Mouse (Mus musculus) CH12.LX (cell line): Measurements from ENCODE around the gene Cldn9. TPM values are rescaled to one million over a fixed set of nuclear protein-coding genes. Genes with fewer than 3 reads are reported as not detected.
A peak's percentile ranks its signal among the peaks of the same experiment; 100 is the strongest.

Experiments used
- DNase-seq: peaks from one replicate; pipeline ENCODE4 v3.0.0-alpha.2; 2013; ENCODE audit errors: extremely low read depth
- H3K27ac ChIP-seq: 2 replicates; pipeline ENCODE4 v1.5.1; 2012; ENCODE audit warnings: low read depth, mild to moderate bottlenecking, control low read depth, moderate library complexity; ENCODE audit not compliant: insufficient read depth
- H3K27me3 ChIP-seq: replicated peaks from 2 replicates; pipeline ENCODE3; 2012; ENCODE audit warnings: inconsistent platforms
- H3K36me3 ChIP-seq, 2 experiments: replicated peaks in 1 of 2; 2 replicates each; pipeline versions ENCODE3 to v1.6.1; 2012; ENCODE audit warnings: inconsistent platforms in 1 of 2, low read length in 1 of 2, mild to moderate bottlenecking in 1 of 2, mixed read lengths in 1 of 2, moderate library complexity in 1 of 2; ENCODE audit not compliant: control insufficient read depth in 1 of 2, insufficient read depth in 1 of 2
- H3K4me1 ChIP-seq, 2 experiments: 2 replicates each; pipeline ENCODE4 v1.6.1; 2012; ENCODE audit warnings: inconsistent platforms in 1 of 2, moderate library complexity in 1 of 2; ENCODE audit not compliant: insufficient read depth in 2 of 2, control insufficient read depth in 1 of 2
- H3K4me2 ChIP-seq: 2 replicates; pipeline ENCODE4 v1.6.1; 2012; ENCODE audit warnings: low read depth, mild to moderate bottlenecking, control low read depth; ENCODE audit not compliant: poor library complexity, insufficient read depth, severe bottlenecking
- H3K4me3 ChIP-seq, 3 experiments: fragments of 150-350 bp in 1 of 3; sonication (generic) in 1 of 3; replicated peaks in 1 of 3; 2 replicates each; pipeline versions ENCODE3 to v1.5.1; 2011 to 2012; ENCODE audit warnings: low read depth in 2 of 3, low read length in 2 of 3, mild to moderate bottlenecking in 2 of 3, moderate library complexity in 2 of 3, control low read depth in 1 of 3, improper control_type of control experiment in 1 of 3, inconsistent platforms in 1 of 3, mixed read lengths in 1 of 3; ENCODE audit not compliant: poor library complexity in 1 of 3
- H3K79me2 ChIP-seq: replicated peaks from 2 replicates; pipeline ENCODE4 v1.6.1; 2012; ENCODE audit warnings: mild to moderate bottlenecking, moderate library complexity; ENCODE audit not compliant: control insufficient read depth, poor library complexity, insufficient read depth, severe bottlenecking; ENCODE audit errors: extremely low read depth
- H3K9ac ChIP-seq: 2 replicates; pipeline ENCODE4 v1.6.1; 2012; ENCODE audit warnings: low read depth, mild to moderate bottlenecking, control low read depth, moderate library complexity; ENCODE audit not compliant: insufficient read depth
- H3K9me3 ChIP-seq: replicated peaks from 2 replicates; pipeline ENCODE3; 2012; ENCODE audit warnings: low read length, inconsistent platforms, mixed read lengths
- BHLHE40 ChIP-seq: IDR thresholded peaks from 2 replicates; pipeline ENCODE4 v1.6.1; 2011; ENCODE audit warnings: mild to moderate bottlenecking, low read depth, low read length, improper control_type of control experiment
- CHD2 ChIP-seq: IDR thresholded peaks from 2 replicates; pipeline ENCODE4 v1.6.1; 2011; ENCODE audit warnings: low read length, improper control_type of control experiment
- E2F4 ChIP-seq: IDR thresholded peaks from 2 replicates; pipeline ENCODE4 v1.6.1; 2011; ENCODE audit warnings: low read depth, low read length, improper control_type of control experiment; ENCODE audit not compliant: insufficient replicate concordance
- ELF1 ChIP-seq: IDR thresholded peaks from 2 replicates; pipeline ENCODE4 v1.6.1; 2014; ENCODE audit warnings: low read depth, mild to moderate bottlenecking, inconsistent platforms, low read length, improper control_type of control experiment
- EP300 ChIP-seq: IDR thresholded peaks from 2 replicates; pipeline ENCODE4 v1.6.1; 2011; ENCODE audit warnings: low read length, improper control_type of control experiment
- IRF4 ChIP-seq: IDR thresholded peaks from 2 replicates; pipeline ENCODE4 v1.6.1; 2014; ENCODE audit warnings: low read depth, mild to moderate bottlenecking, inconsistent platforms, low read length, improper control_type of control experiment
- KAT2A ChIP-seq: IDR thresholded peaks from 2 replicates; pipeline ENCODE4 v1.6.1; 2012; ENCODE audit warnings: low read length, improper control_type of control experiment, inconsistent platforms; ENCODE audit not compliant: insufficient replicate concordance
- MAFK ChIP-seq: IDR thresholded peaks from 2 replicates; pipeline ENCODE4 v1.6.1; 2011; ENCODE audit warnings: low read length, improper control_type of control experiment; ENCODE audit not compliant: insufficient replicate concordance
- MAX ChIP-seq: IDR thresholded peaks from 2 replicates; pipeline ENCODE4 v1.6.1; 2011; ENCODE audit warnings: low read length, improper control_type of control experiment
- MAZ ChIP-seq: IDR thresholded peaks from 2 replicates; pipeline ENCODE4 v1.6.1; 2012; ENCODE audit warnings: low read depth, mild to moderate bottlenecking, inconsistent platforms, low read length, improper control_type of control experiment, moderate library complexity
- MXI1 ChIP-seq: IDR thresholded peaks from 2 replicates; pipeline ENCODE4 v1.6.1; 2011; ENCODE audit warnings: mild to moderate bottlenecking, low read depth, low read length, improper control_type of control experiment
- NELFE ChIP-seq: IDR thresholded peaks from 2 replicates; pipeline ENCODE4 v1.6.1; 2011; ENCODE audit warnings: low read depth, low read length, improper control_type of control experiment
- NRF1 ChIP-seq: IDR thresholded peaks from 2 replicates; pipeline ENCODE4 v1.6.1; 2014; ENCODE audit warnings: low read depth, mild to moderate bottlenecking, inconsistent platforms, low read length, improper control_type of control experiment, moderate library complexity
- POLR2A ChIP-seq: IDR thresholded peaks from 2 replicates; pipeline ENCODE4 v1.6.1; 2011; ENCODE audit warnings: low read depth, mild to moderate bottlenecking, improper control_type of control experiment, low read length
- POLR2AphosphoS2 ChIP-seq: IDR thresholded peaks from 2 replicates; pipeline ENCODE4 v1.6.1; 2011; ENCODE audit warnings: low read depth, low read length, improper control_type of control experiment
- RAD21 ChIP-seq: IDR thresholded peaks from 2 replicates; pipeline ENCODE4 v1.6.1; 2011; ENCODE audit warnings: low read depth, mild to moderate bottlenecking, low read length, improper control_type of control experiment, moderate library complexity
- RCOR1 ChIP-seq: conservative IDR thresholded peaks from 2 replicates; pipeline ENCODE4 v1.6.1; 2012; ENCODE audit warnings: low read depth, mild to moderate bottlenecking, inconsistent platforms, low read length, improper control_type of control experiment
- SIN3A ChIP-seq: IDR thresholded peaks from 2 replicates; pipeline ENCODE4 v1.6.1; 2012; ENCODE audit warnings: low read length, improper control_type of control experiment, inconsistent platforms
- TBP ChIP-seq: conservative IDR thresholded peaks from 2 replicates; pipeline ENCODE4 v1.6.1; 2011; ENCODE audit warnings: low read depth, low read length, improper control_type of control experiment
- TCF12 ChIP-seq: IDR thresholded peaks from 2 replicates; pipeline ENCODE4 v1.6.1; 2014; ENCODE audit warnings: low read depth, mild to moderate bottlenecking, inconsistent platforms, low read length, improper control_type of control experiment
- USF1 ChIP-seq: IDR thresholded peaks from 2 replicates; pipeline ENCODE4 v1.6.1; 2014; ENCODE audit warnings: low read depth, mild to moderate bottlenecking, inconsistent platforms, low read length, improper control_type of control experiment
- USF2 ChIP-seq: conservative IDR thresholded peaks from 2 replicates; pipeline ENCODE4 v1.6.1; 2011; ENCODE audit warnings: low read depth, low read length, improper control_type of control experiment
- ZC3H11A ChIP-seq: IDR thresholded peaks from 2 replicates; pipeline ENCODE4 v1.6.1; 2012; ENCODE audit warnings: low read depth, mild to moderate bottlenecking, inconsistent platforms, low read length, improper control_type of control experiment
- ZKSCAN1 ChIP-seq: IDR thresholded peaks from 2 replicates; pipeline ENCODE4 v1.6.1; 2012; ENCODE audit warnings: low read depth, inconsistent platforms, low read length, improper control_type of control experiment, borderline replicate concordance
- ZMIZ1 ChIP-seq: IDR thresholded peaks from 2 replicates; pipeline ENCODE4 v1.6.1; 2012; ENCODE audit warnings: low read depth, mild to moderate bottlenecking, inconsistent platforms, low read length, improper control_type of control experiment
- dilution Hi-C: fragments of 300-500 bp; cut with MboI; formaldehyde crosslinking; loops from 2 replicates; pipeline ENCODE4 v1.14.3; 2020; ENCODE audit warnings: low sequenced_read_pairs; ENCODE audit not compliant: extremely low pct_unique_long_range_greater_than_20kb, extremely low pct_ligation_motif_present
- in situ Hi-C: fragments of 300-500 bp; cut with MboI; formaldehyde crosslinking; loops from 3 replicates; pipeline ENCODE4 v1.14.3; 2019; ENCODE audit warnings: low sequenced_read_pairs, low pct_ligation_motif_present, low pct_unique_long_range_greater_than_20kb, mixed read lengths
- polyA plus RNA-seq: library from polyadenylated mRNA; unstranded; fragments of >175 nt; gene quantifications from 2 replicates; pipeline ENCODE4 v1.2.1, GENCODE M21; 2012; ENCODE audit warnings: low read depth; ENCODE audit not compliant: insufficient read length
- total RNA-seq, 2 experiments: library from RNA; depleted of rRNA; stranded (reverse); fragments of 300-350 nt in 1 of 2; fragments of >200 nt in 1 of 2; gene quantifications; 2 replicates each; pipeline ENCODE4 v1.2.3; 2012 to 2014

Cldn9 gene
- total and polyA plus RNA-seq, 3 experiments = not detected

- peak; percentile 76 for DNase-seq
Observed at GRCm38 (mm10) chr17:23677236-23677679, 6.6 kb downstream of the Cldn9 start, which contains the start of gene Tnfrsf12a. Gene Tnfrsf12a (minus strand): TSS chr17:23677468.

GRCm38 (mm10) chr17:23676473-23677031 is 7.3 kb downstream of the Cldn9 start:
- Histone ChIP-seq H3K4me1 (peaks cover 17 to 49% of the 10 kb centered on the region in 2 experiments), H3K79me2 (no peaks in the 10 kb centered on the region), H3K27ac (no peak overlapping the region), H3K27me3 (peaks cover 47% of the 10 kb centered on the region), H3K4me2 (peak overlapping the region; percentile 69)
- TF ChIP-seq TBP = no peak
- TF ChIP-seq ZMIZ1 = no peak
- 0 out of 2 replicates have a peak, but pooled peaks have one; percentile 14 for TF ChIP-seq MAZ
- TF ChIP-seq USF1 = no peak
- TF ChIP-seq CHD2 = no peak
- no peak for TF ChIP-seq RCOR1
- no peak for TF ChIP-seq ZC3H11A
- TF ChIP-seq EP300 = no peak
- peak; percentile 41; the same call in 1 of the 2 replicates for TF ChIP-seq SIN3A
- 0 out of 2 replicates have a peak, but pooled peaks have one; percentile 40 for TF ChIP-seq MXI1
- TF ChIP-seq MAFK = no peak
- no peak for TF ChIP-seq KAT2A
- TF ChIP-seq POLR2A = no peak
- 0 out of 2 replicates have a peak, but pooled peaks have one; percentile 20 for TF ChIP-seq BHLHE40
- TF ChIP-seq ZKSCAN1 = no peak
- no peak for TF ChIP-seq NRF1
- TF ChIP-seq NELFE = no peak
- no peak for TF ChIP-seq POLR2AphosphoS2
- TF ChIP-seq, all 38 proteins: peak for 4
- DNase-seq = no peak
- H3K9me3 ChIP-seq = no peaks in the 10 kb centered on the region
- peak overlapping the region; percentile 51 to 73 (median 66) for H3K4me3 ChIP-seq
- dilution Hi-C loops (no loop called here), in situ Hi-C loops (loop anchor here (10.0 kb wide), 1 partner anchor 48 kb away; the partner anchor contains the start of genes 1520401A03Rik and Pkmyt1)
- peak overlapping the region; percentile 39 for H3K9ac ChIP-seq
- H3K36me3 ChIP-seq = no peaks in the 10 kb centered on the region

More at GRCm38 (mm10) chr17:23677236-23677679, 6.6 kb downstream of the Cldn9 start, which contains the start of gene Tnfrsf12a:
- Histone ChIP-seq H3K36me3 (no peaks in the 10 kb centered on the region), H3K27me3 (peaks cover 54% of the 10 kb centered on the region), H3K4me3 (peak within 1 kb of the TSS; percentile 51 to 73 (median 66)), H3K9me3 (no peaks in the 10 kb centered on the region), H3K79me2 (no peaks in the 10 kb centered on the region), H3K9ac (peak within 1 kb of the TSS; percentile 39), H3K4me1 (peaks cover 14 to 42% of the 10 kb centered on the region in 2 experiments), H3K27ac (no peak within 1 kb of the TSS), H3K4me2 (peak within 1 kb of the TSS; percentile 69)
- dilution Hi-C loops (no loop called here), in situ Hi-C loops (loop anchor here (10.0 kb wide), 1 partner anchor 48 kb away; the partner anchor contains the start of genes 1520401A03Rik and Pkmyt1)
- TF ChIP-seq TCF12 (peak; percentile 84), RAD21 (no peak), MXI1 (peak; percentile 36; the same call in 1 of the 2 replicates), USF2 (no peak), ZC3H11A (no peak), ZMIZ1 (peak; percentile 88; the same call in 1 of the 2 replicates), ELF1 (peak; percentile 64; the same call in 1 of the 2 replicates), TBP (peak; percentile 67; the same call in 1 of the 2 replicates), NELFE (peak; percentile 79), IRF4 (no peak), MAX (no peak), POLR2A (peak; percentile 92), E2F4 (0 out of 2 replicates have a peak, but pooled peaks have one; percentile 34)
